Mouse (Mus musculus): Measurements from ENCODE around the gene Art5. TPM values are rescaled to one million over a fixed set of nuclear protein-coding genes. Genes with fewer than 3 reads are reported as not detected.

Art5 gene
- total RNA-seq (2022): under 1 TPM in 1 of 4 experiments, not detected in 3; 0.38 TPM

DNA sequence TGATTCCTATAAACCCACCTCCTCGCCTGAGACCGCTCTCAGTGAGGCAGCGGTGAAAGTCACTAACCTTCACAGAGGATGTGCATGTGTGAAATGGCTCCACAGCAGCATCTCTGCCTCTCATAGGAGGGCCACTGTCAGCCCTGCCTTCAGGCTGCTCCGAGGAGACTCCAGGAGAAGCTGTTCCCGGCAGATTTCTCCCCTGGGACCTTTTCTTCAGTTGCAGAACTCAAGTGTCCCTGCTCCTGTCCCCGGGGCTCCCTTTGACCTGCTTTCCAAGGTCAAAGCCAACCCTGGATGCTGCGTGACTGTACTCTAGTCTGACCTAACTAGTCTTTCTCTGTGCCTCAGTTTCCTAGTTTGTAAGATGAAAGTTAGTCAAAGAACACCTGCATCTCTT lies at the start of gene Art5:
Gene Art5 (minus strand): TSS at position 319 of the 400 bp plus-strand sequence.
- DNase-seq: no peak

DNA sequence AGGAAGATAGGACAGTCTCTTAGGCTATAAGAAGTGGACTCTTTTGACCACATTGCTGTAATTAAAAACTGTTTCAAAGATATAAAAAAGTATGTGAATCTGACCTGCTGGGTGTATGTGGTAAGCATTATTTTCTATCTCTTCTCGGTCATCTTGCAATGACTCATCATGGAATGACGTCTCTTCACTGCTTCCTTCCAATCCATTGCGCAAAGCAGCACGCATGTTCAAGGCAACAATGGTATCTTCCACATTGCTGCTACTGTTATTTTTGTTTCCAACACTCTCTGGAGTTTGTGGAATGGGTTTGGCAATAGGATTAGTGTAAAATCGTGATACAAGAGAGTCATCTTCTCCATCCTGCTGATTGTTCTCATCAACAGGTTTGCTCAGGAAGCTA lies 44.4 kb upstream of the Art5 start:
- DNase-seq: no peak

DNA sequence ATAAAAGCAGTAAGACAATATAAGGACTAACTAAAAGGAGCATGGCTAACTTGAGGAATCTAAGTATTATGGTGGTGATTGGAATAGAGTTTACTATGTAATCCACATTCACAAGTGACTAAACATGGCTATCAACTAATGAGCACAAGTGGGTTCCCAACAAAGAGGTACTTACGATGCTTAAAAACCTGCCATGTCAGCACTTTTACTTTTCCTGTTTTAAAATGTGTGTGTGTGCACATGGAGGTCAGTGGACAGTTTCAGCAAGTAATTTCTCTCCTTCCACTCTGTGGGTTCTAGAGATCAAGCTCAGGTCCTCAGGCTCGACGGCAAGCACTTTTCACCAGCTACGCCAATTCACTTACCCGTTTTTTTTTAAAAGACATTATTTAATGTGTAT lies 28.6 kb upstream of the Art5 start:
- DNase-seq: no peak

DNA sequence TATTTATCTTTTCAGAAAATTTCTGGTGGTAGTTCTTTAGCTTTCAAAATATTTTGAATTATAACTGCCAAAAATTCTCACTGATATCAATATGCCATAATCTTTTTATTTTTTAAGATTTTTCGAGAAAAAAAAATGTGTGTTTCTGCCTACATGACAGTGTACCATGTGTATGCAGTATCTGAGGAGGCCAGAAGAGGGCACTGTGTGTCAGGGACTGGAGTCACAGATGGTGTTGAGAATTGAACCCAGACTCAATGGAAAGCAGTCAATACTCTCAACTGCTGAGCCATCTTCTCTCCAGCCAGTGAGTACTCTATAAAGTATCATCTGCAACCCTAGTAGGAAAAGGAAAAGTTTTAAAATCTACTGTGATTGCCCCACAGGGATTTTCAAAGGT lies 28.2 kb upstream of the Art5 start:
- no peak for DNase-seq

DNA sequence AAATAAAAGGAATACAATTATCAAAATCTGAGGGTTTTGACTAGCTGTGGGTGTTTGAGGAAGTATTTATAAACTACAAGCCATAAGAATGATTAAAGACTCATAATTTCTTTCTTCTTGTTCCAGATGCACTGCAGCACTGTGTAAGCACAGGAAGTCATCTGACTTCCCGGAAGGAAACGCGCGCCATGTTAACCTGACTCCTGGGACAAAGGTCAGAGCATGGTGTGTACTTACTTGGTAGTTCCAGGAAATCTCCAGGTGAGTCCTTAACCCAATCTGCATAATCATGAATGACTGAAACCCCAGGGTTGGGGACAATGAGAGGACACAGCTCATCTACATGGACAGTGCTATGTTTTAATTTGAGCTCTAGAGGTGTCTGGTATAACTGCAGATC lies 23.1 kb upstream of the Art5 start:
- no peak for DNase-seq

DNA sequence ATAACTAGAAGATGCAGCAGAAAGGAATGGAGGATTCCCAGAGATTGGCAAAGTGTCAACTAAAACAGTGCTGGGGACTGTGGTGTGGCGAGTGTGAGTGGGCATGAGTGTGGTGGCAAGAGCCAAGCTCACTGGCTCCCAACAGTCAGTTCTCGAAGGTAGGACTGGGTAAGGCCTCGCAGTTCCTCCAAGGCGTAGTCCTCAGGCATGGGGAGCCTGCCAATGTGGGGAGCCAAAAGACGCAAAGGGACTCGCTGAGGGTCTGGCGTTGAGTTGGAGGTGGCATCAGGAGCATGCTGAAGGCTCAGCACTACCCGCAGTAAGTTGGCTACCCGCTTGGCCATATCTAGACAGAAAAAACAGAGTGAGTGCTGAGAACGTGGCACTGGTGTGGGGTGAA lies 11.0 kb upstream of the Art5 start:
- no peak for DNase-seq

DNA sequence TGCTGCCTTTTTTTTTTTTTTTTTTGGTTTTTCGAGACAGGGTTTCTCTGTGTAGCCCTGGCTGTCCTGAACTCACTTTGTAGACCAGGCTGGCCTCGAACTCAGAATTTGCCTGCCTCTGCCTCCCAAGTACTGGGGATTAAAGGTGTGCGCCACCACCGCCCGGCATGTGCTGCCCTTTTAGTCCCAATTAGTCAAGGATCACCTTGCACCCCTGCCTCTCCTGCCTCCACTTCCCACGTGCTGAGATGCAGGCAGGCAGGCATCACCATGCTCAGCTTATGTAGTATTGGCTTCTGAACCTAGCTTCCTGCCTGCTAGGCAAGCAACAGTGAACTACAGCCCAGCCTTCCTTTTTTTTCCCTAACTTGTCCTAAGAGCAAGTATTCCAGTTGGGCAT lies 8.1 kb upstream of the Art5 start:
- no peak for DNase-seq

DNA sequence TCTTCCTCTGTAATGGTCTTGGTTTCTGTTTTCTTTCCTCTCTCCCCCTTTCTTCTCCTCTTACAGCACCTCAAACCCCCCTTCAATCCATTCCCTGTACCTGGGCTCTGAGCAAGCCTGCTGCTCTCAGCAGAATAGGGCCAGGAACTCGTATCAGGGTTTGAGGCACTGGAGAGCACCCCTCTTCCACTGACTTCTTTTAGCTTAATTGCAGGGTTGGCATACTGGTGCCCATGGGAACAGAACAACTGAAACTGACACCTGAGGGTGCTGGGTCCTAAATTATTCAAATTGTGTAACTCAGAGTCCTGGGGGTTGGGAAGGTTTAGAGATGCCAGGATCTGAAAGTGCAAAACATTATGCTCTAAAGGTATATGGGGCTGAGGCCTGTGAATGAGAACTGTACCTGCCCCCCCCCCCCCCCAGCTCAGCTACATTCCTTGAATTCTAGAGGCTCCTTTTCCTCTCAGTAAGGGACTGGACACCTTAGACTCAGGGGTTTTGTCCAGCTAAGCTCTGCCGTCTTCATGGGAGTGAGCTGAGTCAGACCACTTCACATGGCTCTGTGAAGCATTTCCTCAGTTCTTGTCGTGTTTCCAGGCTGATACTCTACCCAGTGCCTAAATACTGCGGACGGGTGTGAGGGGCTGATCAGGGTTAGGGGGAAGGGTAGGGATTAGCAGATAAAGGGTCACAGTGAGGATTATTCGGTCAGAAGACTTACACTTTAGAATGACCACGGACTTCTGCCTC lies 7.5 kb upstream of the Art5 start, which contains the start of gene Chrna10:
Gene Chrna10 (minus strand): TSS at position 250 of the 753 bp plus-strand sequence.
- DNase-seq: no peak

DNA sequence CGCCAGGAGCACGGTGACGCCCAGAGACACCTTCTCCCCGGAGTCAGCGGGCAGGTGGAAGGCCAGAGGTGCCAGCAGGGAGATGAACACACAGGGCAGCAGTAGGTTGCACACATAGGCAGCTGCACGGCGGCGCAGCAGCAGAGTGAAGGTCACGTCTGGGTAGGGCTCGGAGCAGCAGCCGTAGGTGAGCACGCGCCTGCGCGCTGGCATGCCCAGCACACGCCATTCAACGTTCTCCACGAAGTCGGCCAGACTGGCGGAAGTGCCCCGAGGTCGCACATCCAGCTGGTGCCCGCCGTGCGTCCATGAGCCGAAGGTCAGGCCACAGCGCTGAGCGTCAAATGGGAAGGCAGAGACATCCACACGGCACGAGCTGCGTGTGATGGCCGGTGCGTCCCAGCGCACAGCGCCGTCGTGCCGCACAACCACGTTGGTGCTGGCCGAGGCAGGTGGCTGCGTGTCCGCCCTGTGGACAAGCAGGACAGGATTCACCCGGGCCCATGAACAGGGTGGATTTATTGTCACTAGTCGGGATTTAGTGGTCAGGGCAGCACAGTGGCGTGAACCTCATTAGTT lies 4.0 kb upstream of the Art5 start:
- no peak for DNase-seq

DNA sequence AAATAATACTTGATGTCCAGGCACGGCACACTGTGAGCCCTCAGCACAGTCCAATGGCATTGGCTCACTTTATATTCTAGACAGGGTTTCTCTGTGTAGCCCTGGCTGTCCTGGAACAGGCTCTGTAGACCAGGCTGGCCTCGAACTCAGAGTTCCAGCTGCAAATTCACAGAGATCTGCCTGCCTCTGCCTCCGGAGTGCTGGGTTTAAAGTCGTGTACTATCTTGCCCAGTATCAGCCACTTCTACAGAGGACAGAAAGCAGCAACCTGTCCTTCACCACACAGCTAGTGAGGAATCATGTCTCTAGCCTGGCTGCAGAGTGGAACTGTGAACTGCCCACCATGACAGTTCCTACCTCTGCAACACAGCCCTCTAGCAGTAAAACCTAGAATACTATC lies 457 bp upstream of the Art5 start:
- no peak for DNase-seq

DNA sequence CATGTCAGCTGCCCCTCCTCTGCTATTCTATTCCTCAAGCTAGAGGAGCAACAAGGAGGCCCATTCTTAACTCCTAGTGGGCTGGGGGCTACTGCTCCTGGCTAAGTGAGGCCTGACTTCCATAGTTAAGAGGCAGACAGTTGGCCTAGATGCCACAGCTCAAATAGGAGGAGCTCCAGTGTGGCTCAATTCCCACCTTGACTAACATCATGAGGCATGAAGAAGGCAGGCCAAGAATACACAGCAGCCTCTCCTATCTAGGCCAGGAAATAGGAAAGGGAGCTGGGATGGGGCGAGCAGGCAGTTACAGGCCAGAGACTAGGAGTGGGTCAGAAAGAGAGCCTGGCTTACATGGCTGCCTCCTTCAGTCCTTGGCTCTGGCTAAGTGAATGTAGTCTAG lies 1.1 kb downstream of the Art5 start:
- no peak for DNase-seq

DNA sequence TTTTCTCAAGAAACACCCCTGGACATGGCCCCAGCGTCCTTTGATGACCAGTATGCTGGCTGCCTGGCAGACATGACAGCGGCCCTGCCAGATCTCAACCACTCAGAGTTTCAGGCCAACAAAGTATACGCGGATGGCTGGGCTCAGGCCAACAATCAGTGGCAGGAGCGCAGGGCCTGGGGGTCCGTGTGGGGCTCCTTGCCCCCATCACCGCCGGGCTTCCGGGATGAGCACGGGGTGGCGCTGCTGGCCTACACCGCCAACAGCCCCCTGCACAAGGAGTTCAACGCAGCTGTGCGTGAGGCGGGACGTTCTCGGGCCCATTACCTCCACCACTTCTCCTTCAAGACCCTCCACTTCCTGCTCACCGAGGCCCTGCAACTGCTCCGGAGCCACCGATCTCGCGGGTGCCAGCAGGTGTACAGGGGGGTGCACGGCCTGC lies 2.6 kb downstream of the Art5 start:
- DNase-seq: no peak

DNA sequence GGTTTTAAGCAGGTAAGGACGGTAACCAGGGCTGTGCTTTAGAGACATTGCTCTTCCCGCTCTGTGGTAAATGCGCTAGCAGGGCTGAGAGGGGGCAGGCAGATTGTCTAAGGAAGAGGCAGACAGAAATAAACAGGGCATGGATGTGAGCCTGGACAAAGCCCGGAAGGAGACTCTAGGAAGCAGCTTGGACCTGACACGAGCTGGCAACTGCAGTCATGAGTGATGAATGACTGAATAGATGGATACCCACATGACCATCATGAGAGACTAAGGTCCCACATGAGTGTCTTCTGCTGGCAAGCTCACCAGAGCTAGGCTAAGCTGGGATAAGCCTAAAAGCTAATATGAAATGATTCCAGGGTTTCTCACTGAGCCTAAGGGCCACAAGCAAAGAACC lies 5.2 kb downstream of the Art5 start:
- no peak for DNase-seq

DNA sequence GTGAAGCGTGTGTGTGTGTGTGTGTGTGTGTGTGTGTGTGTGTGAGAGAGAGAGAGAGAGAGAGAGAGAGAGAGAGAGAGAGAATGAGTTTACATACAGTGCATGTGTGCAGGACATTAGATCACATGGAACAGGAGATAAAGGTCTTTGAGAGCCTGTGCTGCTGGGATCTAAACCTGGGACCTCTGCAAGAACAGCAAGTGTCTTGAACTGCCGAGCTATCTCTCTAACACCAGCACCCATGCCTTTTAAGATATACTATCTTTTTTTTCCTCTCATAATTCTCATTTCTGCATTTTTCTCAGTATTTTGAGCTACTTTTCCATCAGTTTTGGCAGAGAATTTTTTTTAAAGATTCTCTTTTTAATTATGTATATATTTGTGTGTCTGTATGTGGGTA lies 5.7 kb downstream of the Art5 start:
- DNase-seq: no peak

DNA sequence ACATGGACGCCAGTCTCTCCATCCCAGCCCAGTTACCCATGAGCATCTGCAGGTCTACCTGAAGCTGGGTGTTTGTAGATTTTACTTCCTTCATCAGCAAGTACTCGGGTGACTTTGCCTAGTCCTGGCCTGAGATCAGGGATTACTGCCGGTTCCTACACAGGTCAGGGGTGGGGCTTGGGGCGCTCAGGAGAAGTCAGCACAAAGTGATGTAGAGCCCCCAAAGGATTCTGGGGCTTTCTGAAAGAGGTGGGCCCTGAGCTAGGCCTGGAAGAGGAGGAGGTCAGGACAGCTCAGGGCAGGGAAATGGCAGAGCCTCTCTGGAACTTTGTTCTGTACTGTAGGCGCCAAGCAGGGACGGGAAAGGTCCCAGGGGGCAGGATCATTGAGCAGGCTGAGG lies 6.6 kb downstream of the Art5 start:
- DNase-seq: no peak

DNA sequence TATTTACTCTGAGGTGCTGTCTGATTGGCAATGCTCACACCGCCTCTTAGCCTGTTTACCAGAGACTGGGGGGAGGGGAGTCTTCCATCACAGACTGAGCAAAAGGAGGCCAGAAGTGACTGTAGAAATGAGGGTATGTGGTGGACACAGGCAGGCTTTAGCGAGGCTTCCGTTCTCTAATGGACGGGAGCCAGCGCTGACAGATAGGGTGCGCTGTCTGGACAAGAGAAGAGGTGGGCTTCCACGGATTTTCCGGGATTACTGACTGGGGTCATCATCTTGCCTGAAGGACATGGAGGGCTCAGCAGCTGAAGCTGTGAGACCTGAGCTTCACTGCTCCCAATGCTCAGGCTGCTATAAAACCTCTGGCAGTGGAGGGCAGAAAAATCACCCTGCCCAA lies 7.0 kb downstream of the Art5 start:
- no peak for DNase-seq

DNA sequence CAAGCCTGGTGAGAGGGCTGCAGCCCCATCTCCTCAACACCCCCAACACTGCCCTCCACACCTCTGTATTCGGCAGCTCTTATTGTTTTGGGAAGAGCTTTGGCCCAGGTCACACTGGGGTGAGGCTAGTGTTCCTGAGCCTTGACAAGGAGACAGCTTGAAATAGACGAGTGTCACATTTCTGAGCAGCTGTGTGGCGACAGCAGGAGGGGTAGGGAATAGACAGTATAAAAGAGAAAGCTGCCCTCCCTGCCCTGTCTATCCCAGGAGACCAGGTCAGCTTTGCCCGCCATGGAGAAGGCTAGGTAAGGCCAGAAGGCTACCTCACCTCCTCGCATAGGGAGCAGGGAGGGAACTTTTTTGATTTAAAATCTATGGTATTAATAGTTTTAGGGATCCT lies 7.8 kb downstream of the Art5 start, which contains the start of gene Art1:
Gene Art1 (plus strand): TSS at position 257 of the 400 bp plus-strand sequence.
- no peak for DNase-seq

DNA sequence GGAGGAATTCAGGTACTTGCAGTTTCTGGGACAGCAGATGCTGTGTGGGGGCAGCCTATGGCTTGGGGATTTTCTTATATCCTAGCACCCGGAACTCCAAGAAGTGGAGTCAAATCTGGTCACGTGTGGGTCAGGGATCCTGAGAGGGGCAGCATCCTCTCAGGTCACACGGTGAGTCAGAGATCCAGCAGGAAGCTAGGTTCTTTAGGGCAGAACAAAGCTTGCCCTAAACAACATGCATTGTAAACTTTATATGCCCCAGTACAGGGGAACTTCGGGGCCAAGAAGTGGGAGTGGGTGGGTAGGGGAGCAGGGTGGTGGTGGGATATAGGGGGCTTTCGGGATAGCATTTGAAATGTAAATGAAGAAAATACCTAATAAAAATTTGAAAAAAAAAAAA lies 8.4 kb downstream of the Art5 start:
- DNase-seq: no peak

DNA sequence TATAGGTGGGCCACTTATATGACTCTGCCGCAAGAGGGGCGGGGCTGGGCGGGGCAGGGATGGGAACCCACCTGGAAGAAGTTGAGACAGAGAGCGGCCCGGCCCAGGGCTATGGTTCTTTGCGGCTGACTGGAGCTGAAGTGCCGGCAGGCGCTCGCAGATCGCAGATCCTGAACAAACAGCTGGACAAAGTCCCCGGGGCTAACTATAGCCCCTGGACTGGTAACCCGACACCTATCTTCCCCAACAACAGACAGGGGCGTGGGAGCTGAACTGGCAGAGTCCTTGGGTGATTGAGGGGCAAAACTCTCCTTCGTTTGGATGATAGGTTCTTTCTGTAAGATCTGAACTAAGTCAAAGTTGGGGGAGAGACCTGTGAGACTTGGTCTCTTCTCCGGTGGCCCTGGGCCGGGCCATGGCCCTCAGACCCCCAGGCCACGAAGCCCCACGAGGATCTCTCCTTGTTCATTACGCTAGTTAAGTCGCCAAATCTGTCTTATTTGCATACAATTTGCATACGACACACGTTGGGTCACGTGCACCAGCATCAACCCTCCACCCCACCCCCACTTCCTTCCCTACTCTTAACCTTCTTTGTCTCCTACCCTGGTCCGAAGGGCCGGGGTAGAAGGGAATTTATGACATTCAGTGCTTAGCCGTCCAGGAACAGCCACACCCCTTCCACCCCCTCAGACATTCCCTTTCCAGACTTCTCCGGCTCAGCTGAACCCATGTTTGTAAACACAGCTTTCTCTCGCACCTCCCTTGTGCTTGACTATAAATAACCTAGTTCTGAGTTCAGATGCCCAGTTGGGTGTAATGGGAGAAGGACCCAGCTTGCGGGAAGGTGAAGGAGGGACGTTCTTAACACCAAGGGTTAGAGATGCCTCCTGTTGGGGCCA lies 9.3 kb downstream of the Art5 start:
- DNase-seq: no peak

DNA sequence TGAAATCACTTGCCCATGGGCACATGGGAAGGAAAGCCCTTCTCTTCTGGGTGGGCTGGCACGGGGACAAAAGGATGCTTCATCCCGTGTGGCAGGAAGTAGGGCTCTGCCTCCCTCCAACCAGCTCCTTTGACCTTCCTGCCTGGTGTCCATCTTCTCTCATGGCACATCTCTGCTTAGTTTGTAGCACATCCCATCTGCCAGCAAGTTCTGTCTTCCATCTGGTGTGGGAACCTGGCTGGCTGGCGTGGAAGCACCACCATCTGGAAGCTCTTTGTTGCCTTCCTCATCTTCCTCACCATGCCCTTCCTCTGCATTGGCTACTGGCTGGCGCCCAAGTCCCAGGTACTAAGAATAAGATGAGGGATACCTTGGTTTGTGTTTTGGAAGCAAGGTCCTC lies 22.0 kb downstream of the Art5 start:
- DNase-seq: no peak

DNA sequence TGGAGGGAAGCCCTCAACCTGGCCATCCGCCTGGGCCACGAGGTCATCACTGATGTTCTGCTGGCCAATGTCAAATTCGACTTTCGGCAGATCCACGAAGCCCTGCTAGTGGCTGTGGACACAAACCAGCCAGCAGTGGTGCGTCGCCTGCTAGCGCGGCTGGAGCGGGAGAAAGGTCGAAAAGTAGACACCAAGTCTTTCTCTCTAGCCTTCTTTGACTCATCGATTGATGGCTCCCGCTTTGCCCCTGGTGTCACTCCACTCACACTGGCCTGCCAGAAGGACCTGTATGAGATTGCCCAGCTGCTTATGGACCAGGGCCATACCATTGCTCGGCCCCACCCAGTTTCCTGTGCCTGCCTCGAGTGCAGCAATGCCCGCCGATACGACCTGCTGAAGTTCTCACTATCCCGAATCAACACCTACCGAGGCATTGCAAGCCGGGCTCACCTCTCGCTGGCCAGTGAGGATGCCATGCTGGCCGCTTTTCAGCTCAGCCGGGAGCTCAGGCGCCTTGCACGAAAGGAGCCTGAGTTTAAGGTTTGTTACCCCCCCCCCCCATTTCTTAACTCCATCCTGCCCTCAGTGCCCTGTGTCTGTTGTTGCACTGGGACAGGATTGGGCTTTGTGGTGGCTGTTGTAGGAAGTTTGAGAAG lies 25.1 kb downstream of the Art5 start:
- DNase-seq: no peak

DNA sequence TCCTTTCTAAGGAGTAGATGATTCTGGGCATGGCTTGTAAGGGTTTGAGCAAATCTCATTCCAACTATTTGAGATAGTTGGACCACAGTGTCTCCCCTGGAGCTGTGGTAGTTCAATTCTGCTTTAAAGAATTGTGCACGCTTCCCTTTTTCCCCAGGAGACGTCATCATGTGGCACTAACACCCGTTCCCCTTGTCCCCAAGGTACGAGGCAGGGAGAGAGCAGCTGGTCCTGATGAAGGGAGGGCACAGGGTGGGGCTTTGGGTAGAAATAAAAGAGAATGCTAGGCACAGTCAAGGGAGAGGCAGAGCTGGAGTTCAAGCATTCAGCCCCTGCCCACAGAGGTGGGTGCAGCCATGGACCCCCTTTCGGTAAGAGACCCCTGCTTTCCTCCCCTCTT lies 26.5 kb downstream of the Art5 start, which contains the start of gene Trpc2:
Gene Trpc2 (plus strand): TSS at position 301 of the 400 bp plus-strand sequence.
- DNase-seq: no peak

DNA sequence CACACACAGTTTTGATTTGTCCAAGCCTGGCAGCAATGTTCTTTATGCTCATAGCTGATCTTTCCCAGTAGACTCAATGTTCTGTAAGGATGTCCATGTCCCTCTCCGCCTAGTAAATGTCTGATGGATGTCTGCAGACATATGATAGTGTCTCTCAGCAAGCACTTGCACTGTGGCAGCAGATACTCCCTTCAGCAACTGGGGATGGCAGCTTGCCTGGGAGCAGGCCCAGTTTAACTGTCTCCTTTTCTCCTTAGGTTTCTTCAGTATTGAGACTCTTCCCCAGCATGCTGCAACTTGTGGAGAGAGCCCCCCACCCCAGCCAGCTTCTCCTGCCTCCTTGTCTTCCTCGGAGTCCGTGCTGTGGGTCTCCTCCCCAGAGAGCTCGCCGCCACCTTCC lies 27.5 kb downstream of the Art5 start:
- DNase-seq: no peak

Data from adrenal gland, adult 8-10 months (tissue).